Mouse (Mus musculus) liver, adult 2 months (tissue): ENCODE data around the gene Galr3. TPM values are rescaled to one million over a fixed set of nuclear protein-coding genes. Genes with fewer than 3 reads are reported as not detected.
A peak's percentile ranks its signal among the peaks of the same experiment; 100 is the strongest.

Source experiments
- DNase-seq: peaks from one replicate; pipeline ENCODE4 v3.0.0-alpha.2; 2011; ENCODE audit warnings: low read depth, low spot score; ENCODE audit errors: extremely low read depth
- H3K27ac ChIP-seq: fragments of 200-500 bp; replicated peaks from 2 replicates; pipeline ENCODE4 v1.5.1; 2012; ENCODE audit warnings: low read depth, mild to moderate bottlenecking, control low read depth, inconsistent platforms, low read length; ENCODE audit not compliant: insufficient read depth
- H3K27me3 ChIP-seq: fragments of 200-500 bp; 2 replicates; pipeline ENCODE4 v1.6.1; 2012; ENCODE audit warnings: mild to moderate bottlenecking, moderate library complexity, low read length, inconsistent platforms; ENCODE audit not compliant: control insufficient read depth, insufficient read depth
- H3K36me3 ChIP-seq: fragments of 200-500 bp; 2 replicates; pipeline ENCODE4 v1.6.1; 2012; ENCODE audit warnings: low read length, inconsistent platforms; ENCODE audit not compliant: control insufficient read depth, insufficient read depth
- H3K4me1 ChIP-seq: fragments of 200-500 bp; 2 replicates; pipeline ENCODE4 v1.6.1; 2011; ENCODE audit warnings: low read length; ENCODE audit not compliant: control insufficient read depth, insufficient read depth
- H3K4me3 ChIP-seq: fragments of 200-500 bp; 2 replicates; pipeline ENCODE4 v1.5.1; 2011; ENCODE audit warnings: low read depth, mild to moderate bottlenecking, control low read depth, low read length, moderate library complexity; ENCODE audit not compliant: insufficient read depth
- H3K79me2 ChIP-seq: fragments of 200-500 bp; 2 replicates; pipeline ENCODE4 v1.6.1; 2012; ENCODE audit warnings: inconsistent platforms, mild to moderate bottlenecking, low read length, moderate library complexity; ENCODE audit not compliant: control insufficient read depth, insufficient read depth
- H3K9ac ChIP-seq: fragments of 200-500 bp; 2 replicates; pipeline ENCODE4 v1.6.1; 2012; ENCODE audit warnings: low read depth, mild to moderate bottlenecking, control low read depth, inconsistent platforms, low read length
- CTCF ChIP-seq: fragments of 200-500 bp; IDR thresholded peaks from 2 replicates; pipeline ENCODE4 v1.5.1; 2011; ENCODE audit warnings: low read depth, low read length, control low read depth
- POLR2A ChIP-seq: fragments of 200-500 bp; IDR thresholded peaks from 2 replicates; pipeline ENCODE4 v1.6.1; 2011; ENCODE audit warnings: low read length, control low read depth; ENCODE audit not compliant: insufficient read depth; ENCODE audit errors: extremely low read depth
- WGBS: fragments of 180-500 bp; shearing (Covaris S2); methylation state at CpG from one replicate; pipeline ENCODE4 v1.1.7; 2018; 5-methylcytosine and 5-hydroxymethylcytosine counted together
- polyA plus RNA-seq: library from polyadenylated mRNA; depleted of rRNA; stranded (reverse); fragments of >200 nt; gene quantifications from 2 replicates; pipeline ENCODE4 v1.2.3, GENCODE M21; 2012
- total RNA-seq: library from RNA; depleted of rRNA; stranded (reverse); fragments of >200 nt; gene quantifications from 2 replicates; pipeline ENCODE4 v1.2.3, GENCODE M21; 2014

The Galr3 gene
- total and polyA plus RNA-seq, 2 experiments = not detected

DNA sequence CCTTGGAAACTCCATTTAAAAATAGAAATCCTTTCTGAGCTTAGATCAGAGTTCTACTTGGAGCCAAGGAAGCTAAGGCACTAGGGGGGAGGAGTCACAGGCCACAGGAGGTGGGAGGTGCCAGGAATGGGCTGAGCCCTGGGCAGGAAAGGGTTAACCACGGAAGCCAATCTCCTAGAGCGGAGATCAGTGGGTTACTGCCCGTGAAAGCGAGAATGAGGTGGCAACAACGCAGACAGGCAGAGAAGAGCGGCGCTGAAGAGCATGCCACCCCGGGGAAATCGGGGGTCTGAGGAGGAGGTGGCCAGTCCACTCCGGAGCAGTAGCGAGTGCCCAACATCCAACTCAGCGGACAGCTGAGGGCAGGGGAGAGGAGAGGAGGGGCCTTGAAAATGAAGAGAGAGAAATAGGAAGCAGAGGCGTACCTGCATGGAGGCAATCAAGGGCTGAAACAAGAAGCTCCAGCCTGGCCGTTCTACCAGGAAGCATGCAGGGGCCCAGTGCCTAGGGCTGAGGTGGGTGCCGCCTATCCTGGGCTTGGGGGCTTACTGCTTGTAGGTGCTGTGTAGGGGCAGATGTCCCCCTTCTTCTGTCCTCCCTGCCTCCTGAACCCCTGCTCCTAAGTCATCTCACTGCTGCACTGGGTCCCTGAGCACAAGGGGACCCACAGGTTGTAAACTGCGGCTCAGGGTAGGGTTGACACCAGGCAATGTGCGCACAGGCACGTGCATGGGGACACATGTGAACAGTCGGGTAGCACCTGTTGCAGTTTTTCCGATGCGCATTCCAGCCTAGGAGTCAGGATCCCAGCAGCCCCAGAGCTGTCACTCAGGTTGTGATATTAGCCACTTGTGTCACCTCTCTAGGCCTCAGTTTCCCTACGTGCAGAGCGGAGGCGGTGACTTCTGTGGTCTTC, 926 bp upstream of the Galr3 start:
- Histone ChIP-seq H3K4me3 (no peak overlapping the region), H3K27me3 (peaks cover 8% of the 10 kb centered on the region), H3K9ac (no peak overlapping the region), H3K79me2 (no peaks in the 10 kb centered on the region), H3K27ac (no peak overlapping the region), H3K4me1 (peaks cover 6% of the 10 kb centered on the region), H3K36me3 (no peaks in the 10 kb centered on the region)
- TF ChIP-seq CTCF = no peak
- TF ChIP-seq POLR2A = no peak
- 26% methylated on average over 24 of the region's 24 CpGs for whole genome bisulfite sequencing
- no peak for DNase-seq

DNA sequence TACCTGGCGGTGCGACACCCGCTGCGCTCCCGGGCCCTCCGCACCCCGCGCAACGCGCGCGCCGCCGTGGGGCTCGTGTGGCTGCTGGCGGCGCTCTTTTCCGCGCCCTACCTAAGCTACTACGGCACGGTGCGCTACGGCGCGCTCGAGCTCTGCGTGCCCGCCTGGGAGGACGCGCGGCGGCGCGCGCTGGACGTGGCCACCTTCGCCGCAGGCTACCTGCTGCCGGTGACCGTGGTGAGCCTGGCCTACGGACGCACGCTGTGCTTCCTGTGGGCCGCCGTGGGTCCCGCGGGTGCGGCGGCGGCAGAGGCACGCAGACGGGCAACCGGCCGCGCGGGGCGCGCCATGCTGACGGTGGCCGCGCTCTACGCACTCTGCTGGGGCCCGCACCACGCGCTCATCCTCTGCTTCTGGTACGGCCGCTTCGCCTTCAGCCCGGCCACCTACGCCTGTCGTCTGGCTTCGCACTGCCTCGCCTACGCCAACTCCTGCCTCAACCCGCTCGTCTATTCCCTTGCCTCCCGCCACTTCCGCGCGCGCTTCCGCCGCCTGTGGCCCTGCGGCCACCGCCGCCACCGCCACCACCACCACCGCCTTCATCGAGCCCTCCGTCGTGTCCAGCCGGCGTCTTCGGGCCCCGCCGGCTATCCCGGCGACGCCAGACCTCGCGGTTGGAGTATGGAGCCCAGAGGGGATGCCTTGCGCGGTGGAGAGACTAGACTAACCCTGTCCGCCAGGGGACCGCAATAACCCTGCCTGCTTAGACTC, 1.2 kb downstream of the Galr3 start:
- DNase-seq = no peak
- no peaks in the 10 kb centered on the region for H3K79me2 ChIP-seq
- peak overlapping the region; percentile 71 for H3K9ac ChIP-seq
- H3K4me3 ChIP-seq = peak overlapping the region; percentile 63
- no peak overlapping the region for H3K27ac ChIP-seq
- no peaks in the 10 kb centered on the region for H3K36me3 ChIP-seq
- TF ChIP-seq CTCF (no peak), POLR2A (no peak)
- peaks cover 6% of the 10 kb centered on the region for H3K4me1 ChIP-seq
- WGBS = 3% methylated on average over 104 of the region's 105 CpGs
- H3K27me3 ChIP-seq = peaks cover 8% of the 10 kb centered on the region

DNA sequence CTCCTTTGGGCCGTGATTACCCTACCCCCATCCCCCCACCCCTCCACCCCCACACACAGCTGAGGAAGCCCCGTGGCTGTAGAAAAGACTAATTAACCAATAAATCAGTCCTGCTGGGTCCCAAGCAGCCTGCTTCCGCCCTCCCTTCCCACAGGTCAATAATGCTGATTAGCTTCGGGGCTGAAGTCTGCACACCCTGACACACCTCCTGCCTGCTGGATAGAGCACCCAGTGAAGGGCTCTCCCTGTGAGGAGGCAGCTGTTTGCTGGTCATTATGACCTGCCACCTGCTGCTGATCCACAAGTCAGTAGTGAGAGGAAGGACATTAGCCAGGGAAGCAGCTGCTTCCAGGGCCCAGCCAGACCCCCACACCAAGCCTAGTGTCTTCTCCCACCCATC, 3.2 kb downstream of the Galr3 start:
- H3K27ac ChIP-seq = no peak overlapping the region

DNA sequence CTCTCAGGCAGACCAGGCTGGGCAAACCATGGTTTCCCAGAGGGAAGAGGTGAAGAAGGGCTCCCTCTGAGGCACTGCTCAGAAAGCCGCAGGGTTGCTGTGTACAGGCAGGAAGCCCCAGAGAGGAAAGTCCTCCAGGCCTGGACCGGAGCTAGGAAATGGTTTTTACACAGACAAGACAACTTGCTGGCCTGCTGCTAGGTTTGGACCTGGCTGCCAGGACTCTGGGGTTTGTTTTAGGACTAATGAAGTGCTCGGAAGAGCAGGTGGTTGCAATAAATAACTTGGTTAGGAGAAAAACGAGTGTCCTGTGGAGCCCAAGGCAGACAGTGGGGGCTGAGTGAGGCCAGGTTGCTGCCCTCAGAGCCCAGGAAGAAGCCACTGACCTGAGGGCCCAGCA, 6.5 kb downstream of the Galr3 start:
- WGBS = 75% methylated on average over 4 of the region's 4 CpGs

More for the DNA sequence above, 3.2 kb downstream of the Galr3 start:
- Histone ChIP-seq H3K36me3 (no peaks in the 10 kb centered on the region), H3K9ac (no peak overlapping the region), H3K4me3 (no peak overlapping the region), H3K79me2 (no peaks in the 10 kb centered on the region), H3K27me3 (peaks cover 8% of the 10 kb centered on the region), H3K4me1 (peaks cover 1% of the 10 kb centered on the region; the same call in 1 of the 2 replicates)
- DNase-seq = no peak
- WGBS = 20% methylated on average over 4 of the region's 4 CpGs
- TF ChIP-seq POLR2A (no peak), CTCF (no peak)

DNA sequence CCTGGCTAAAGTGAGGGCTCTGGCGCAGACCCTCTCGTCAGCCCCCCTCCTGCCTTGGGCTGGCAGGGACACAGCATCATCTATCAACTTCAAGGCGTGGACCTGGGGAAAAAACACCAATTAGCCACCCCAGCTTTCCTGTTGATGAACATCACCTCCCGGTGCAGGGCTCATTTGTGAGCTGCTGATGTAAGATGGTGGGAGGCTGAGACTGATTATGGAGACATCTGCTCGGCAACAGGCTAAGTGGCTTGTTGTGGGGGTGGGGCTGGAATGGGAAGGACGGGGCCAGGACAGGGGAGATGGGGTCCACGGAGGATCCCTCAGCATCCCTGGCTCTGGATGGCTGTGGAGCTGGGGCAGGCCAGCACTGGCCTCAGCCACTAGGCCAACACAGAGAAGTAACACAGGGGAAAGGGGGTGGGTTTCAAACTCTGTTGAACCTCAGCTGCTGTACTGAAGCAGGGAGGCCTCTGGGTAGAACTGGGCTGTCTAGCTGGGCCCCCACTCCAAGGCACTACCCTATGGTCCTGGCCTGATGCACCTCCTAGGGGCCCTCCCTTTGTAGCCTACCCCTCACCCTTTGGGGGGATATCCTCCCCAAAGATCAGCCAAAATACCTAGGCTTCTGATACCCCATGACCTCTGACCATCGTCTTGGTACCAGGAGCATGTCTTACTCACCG, 8.6 kb downstream of the Galr3 start:
- no peak overlapping the region for H3K9ac ChIP-seq
- no peaks in the 10 kb centered on the region for H3K79me2 ChIP-seq
- no peaks in the 10 kb centered on the region for H3K27me3 ChIP-seq
- no peak overlapping the region for H3K4me3 ChIP-seq
- peaks cover 10% of the 10 kb centered on the region; the same call in 1 of the 2 replicates for H3K36me3 ChIP-seq
- WGBS = 83% methylated on average over 9 of the region's 9 CpGs
- TF ChIP-seq POLR2A (no peak), CTCF (no peak)
- no peak for DNase-seq
- peaks cover 12% of the 10 kb centered on the region for H3K4me1 ChIP-seq
- no peak overlapping the region for H3K27ac ChIP-seq

More for the DNA sequence above, 6.5 kb downstream of the Galr3 start:
- Histone ChIP-seq H3K79me2 (no peaks in the 10 kb centered on the region), H3K36me3 (no peaks in the 10 kb centered on the region), H3K27ac (no peak overlapping the region), H3K27me3 (peaks cover 2% of the 10 kb centered on the region), H3K4me1 (peaks cover 12% of the 10 kb centered on the region), H3K4me3 (no peak overlapping the region), H3K9ac (no peak overlapping the region)
- TF ChIP-seq CTCF = no peak
- no peak for TF ChIP-seq POLR2A
- no peak for DNase-seq
